Mouse (Mus musculus) G1E (cell line): ENCODE results near the gene Rps15.

Source experiments
- CTCF ChIP-seq: IDR thresholded peaks from 2 replicates; pipeline ENCODE4 v1.5.1; 2012; ENCODE audit warnings: low read depth, low read length, inconsistent platforms, mixed read lengths
- GATA1 ChIP-seq: IDR thresholded peaks from 2 replicates; pipeline ENCODE4 v1.6.1; 2012; ENCODE audit warnings: borderline replicate concordance, low read length, inconsistent platforms, mixed read lengths
- TAL1 ChIP-seq: conservative IDR thresholded peaks from 2 replicates; pipeline ENCODE4 v1.6.1; 2012; ENCODE audit warnings: low read depth, low read length, inconsistent platforms, mixed read lengths

DNA sequence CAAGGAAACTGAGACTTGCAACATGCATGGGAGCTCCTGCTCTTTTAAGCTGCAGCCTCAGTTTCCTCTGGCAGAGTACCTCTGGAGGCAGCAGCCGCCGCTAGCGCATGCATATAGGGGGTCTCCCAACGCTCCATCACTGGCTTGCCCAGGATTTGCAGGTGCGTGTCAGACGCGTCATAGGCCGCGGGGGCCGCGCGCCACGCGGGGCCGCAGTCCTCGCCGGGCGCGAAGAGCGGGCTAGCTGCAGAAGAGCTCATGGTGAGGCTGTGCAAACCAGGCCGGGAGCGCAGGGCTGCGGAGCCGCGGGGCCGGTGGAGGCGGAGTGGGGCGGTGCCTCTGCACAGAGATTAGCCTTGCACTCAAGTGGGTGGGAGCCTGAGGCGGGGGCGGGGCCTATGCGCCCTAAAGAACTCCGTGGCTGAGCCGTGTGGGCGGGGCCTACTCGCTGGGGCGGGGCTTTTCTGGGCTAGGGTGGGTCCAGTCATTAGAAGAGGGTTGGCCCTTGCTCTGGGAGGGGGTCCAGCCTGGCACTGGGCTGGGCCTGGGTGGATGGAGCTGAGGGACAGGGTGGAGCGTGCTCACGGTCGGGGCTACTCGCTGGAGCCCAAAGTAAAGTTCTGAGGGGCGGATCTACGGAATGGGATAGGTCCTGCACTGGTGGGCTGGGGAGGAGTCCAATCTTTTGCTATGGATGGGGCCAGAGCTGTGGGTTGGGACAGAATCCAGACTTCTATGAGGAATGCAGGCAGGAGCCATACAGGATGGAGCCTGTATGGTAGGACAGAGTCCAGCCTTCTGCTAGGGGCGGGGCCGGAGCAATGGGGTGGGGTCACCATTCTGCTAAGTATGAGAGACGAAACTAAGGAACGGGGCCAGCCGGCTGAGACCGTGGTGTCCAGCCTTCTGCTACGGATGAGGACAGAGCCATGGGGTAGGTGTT is 31.3 kb upstream of the Rps15 start, which contains the start of the genes Gamt and Dazap1:
- TF ChIP-seq CTCF = no peak
- TF ChIP-seq GATA1 = no peak
- no peak for TF ChIP-seq TAL1
